Mouse (Mus musculus): ENCODE results near the gene B4galt3. TPM values are rescaled to one million over a fixed set of nuclear protein-coding genes. Genes with fewer than 3 reads are reported as not detected.
A peak's percentile ranks its signal among the peaks of the same experiment; 100 is the strongest.

Gene B4galt3
- polyA plus RNA-seq, 1 experiment = 78.5 TPM

- TF ChIP-seq CTCF (IDR thresholded peaks at IDR 0.05; ENCODE audit: extremely low read depth, insufficient read length, insufficient replicate concordance, low read depth, low read length) (no peak), POLR2A (IDR thresholded peaks at IDR 0.05; ENCODE audit: low read depth, low read length) (no peak)
- WGBS = 67% methylated on average over 12 of the region's 12 CpGs
- peaks cover 47% of the 10 kb centered on the region for H3K36me3 ChIP-seq (ENCODE audit: control insufficient read depth, insufficient read depth, low read length)
- H3K4me3 ChIP-seq (ENCODE audit: low read depth, low read length) = peak overlapping the region; percentile 44
- H3K27ac ChIP-seq (ENCODE audit: insufficient read depth, low read depth, low read length) = peak overlapping the region; percentile 46
- no peaks in the 10 kb centered on the region for H3K4me1 ChIP-seq (ENCODE audit: control insufficient read depth, insufficient read depth, insufficient read length, low read length)
- H3K27me3 ChIP-seq (ENCODE audit: control insufficient read depth, insufficient read depth, low read length) = no peaks in the 10 kb centered on the region
Measured at GRCm38 (mm10) chr1:171232800-171233730, 37.1 kb upstream of the B4galt3 start.

- 82% methylated on average over 14 of the region's 14 CpGs for WGBS
- no peaks in the 10 kb centered on the region for H3K4me1 ChIP-seq (ENCODE audit: control insufficient read depth, insufficient read depth, insufficient read length, low read length)
- H3K27me3 ChIP-seq (ENCODE audit: control insufficient read depth, insufficient read depth, low read length) = no peaks in the 10 kb centered on the region
- TF ChIP-seq CTCF (IDR thresholded peaks at IDR 0.05; ENCODE audit: extremely low read depth, insufficient read length, insufficient replicate concordance, low read depth, low read length) (no peak), POLR2A (IDR thresholded peaks at IDR 0.05; ENCODE audit: low read depth, low read length) (no peak)
- peaks cover 56% of the 10 kb centered on the region for H3K36me3 ChIP-seq (ENCODE audit: control insufficient read depth, insufficient read depth, low read length)
- peak within 1 kb of the TSS; percentile 51 for H3K27ac ChIP-seq (ENCODE audit: insufficient read depth, low read depth, low read length)
- H3K4me3 ChIP-seq (ENCODE audit: low read depth, low read length) = peak within 1 kb of the TSS; percentile 56
Measured at GRCm38 (mm10) chr1:171234126-171234525, 36.0 kb upstream of the B4galt3 start, which contains the start of gene Fcer1g. TSS of gene Fcer1g (minus strand) at chr1:171234365.

DNA sequence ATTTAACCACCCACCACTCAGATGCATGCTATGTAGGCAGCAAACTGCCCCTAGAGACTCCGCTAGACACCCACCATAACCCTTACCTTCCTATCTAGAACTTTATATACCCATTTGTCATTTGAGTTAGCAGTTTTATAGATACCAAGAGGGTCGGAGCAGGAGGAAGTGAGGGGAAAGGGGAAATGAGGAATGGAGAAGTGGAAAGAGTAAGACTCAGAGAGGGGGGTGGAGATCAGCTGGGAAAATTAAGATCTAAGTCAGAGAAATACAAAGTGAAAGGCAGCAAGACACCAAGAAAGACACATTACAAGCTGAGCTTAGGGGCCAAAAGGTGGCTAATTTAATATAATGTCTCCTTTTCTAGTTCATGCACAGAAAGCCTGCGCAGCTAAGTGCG, 35.6 kb upstream of the B4galt3 start:
- no peaks in the 10 kb centered on the region for H3K4me1 ChIP-seq (ENCODE audit: control insufficient read depth, insufficient read depth, insufficient read length, low read length)
- WGBS = 82% methylated on average over 4 of the region's 4 CpGs
- no peak overlapping the region for H3K4me3 ChIP-seq (ENCODE audit: low read depth, low read length)
- no peaks in the 10 kb centered on the region for H3K27me3 ChIP-seq (ENCODE audit: control insufficient read depth, insufficient read depth, low read length)
- TF ChIP-seq CTCF (IDR thresholded peaks at IDR 0.05; ENCODE audit: extremely low read depth, insufficient read length, insufficient replicate concordance, low read depth, low read length) (no peak), POLR2A (IDR thresholded peaks at IDR 0.05; ENCODE audit: low read depth, low read length) (no peak)
- peaks cover 60% of the 10 kb centered on the region for H3K36me3 ChIP-seq (ENCODE audit: control insufficient read depth, insufficient read depth, low read length)
- peak overlapping the region; percentile 51; the same call in 1 of the 2 replicates for H3K27ac ChIP-seq (ENCODE audit: insufficient read depth, low read depth, low read length)

DNA sequence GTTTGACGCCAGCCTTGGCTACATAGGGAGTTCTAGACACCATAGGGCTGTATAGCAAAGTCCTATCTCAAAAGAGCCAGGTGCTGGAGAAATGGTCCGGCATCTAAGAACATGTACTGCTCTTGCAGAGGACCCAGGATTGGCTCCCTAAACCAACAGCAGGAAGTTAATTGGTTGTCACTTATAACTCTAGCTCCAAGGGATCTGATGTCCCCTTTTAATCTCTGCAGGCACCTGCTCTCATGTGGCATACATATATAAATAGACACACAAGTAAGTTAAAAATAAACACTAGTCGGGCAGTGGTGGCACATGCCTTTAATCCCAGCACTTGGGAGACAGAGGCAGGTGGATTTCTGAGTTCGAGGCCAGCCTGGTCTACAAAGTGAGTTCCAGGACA, 34.3 kb upstream of the B4galt3 start:
- H3K4me1 ChIP-seq (ENCODE audit: control insufficient read depth, insufficient read depth, insufficient read length, low read length) = no peaks in the 10 kb centered on the region
- H3K36me3 ChIP-seq (ENCODE audit: control insufficient read depth, insufficient read depth, low read length) = peaks cover 69% of the 10 kb centered on the region
- no peak overlapping the region for H3K4me3 ChIP-seq (ENCODE audit: low read depth, low read length)
- no peak overlapping the region for H3K27ac ChIP-seq (ENCODE audit: insufficient read depth, low read depth, low read length)
- WGBS = 77% methylated on average over 4 of the region's 4 CpGs
- TF ChIP-seq CTCF (IDR thresholded peaks at IDR 0.05; ENCODE audit: extremely low read depth, insufficient read length, insufficient replicate concordance, low read depth, low read length) = no peak
- no peak for TF ChIP-seq POLR2A (IDR thresholded peaks at IDR 0.05; ENCODE audit: low read depth, low read length)
- H3K27me3 ChIP-seq (ENCODE audit: control insufficient read depth, insufficient read depth, low read length) = no peaks in the 10 kb centered on the region

DNA sequence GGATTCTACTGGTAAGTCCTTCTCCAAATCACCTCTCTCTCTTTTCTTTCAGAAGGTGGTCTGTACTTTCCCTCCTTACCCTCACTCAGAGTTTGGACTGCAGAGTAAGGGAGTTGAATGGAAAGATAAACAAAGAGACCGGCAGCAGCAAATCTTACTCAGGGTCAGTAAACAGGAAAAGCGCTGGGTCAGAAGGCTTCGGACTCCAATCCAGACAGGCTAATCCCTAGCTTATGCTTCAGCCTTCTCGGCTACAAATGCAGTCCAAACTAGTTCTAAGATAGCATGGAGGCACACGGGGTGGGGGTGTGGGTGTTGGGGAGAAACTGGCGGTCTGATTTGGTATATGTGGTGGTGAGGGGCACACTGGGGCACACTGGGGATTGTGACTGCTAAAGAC, 32.7 kb upstream of the B4galt3 start:
- WGBS = 71% methylated on average over 6 of the region's 6 CpGs
- TF ChIP-seq POLR2A (IDR thresholded peaks at IDR 0.05; ENCODE audit: low read depth, low read length) = no peak
- Histone ChIP-seq H3K4me3 (ENCODE audit: low read depth, low read length) (no peak overlapping the region), H3K4me1 (ENCODE audit: control insufficient read depth, insufficient read depth, insufficient read length, low read length) (no peaks in the 10 kb centered on the region; the same call in 1 of the 2 replicates), H3K27me3 (ENCODE audit: control insufficient read depth, insufficient read depth, low read length) (no peaks in the 10 kb centered on the region), H3K27ac (ENCODE audit: insufficient read depth, low read depth, low read length) (no peak overlapping the region), H3K36me3 (ENCODE audit: control insufficient read depth, insufficient read depth, low read length) (peaks cover 79% of the 10 kb centered on the region)

- Histone ChIP-seq H3K27me3 (ENCODE audit: control insufficient read depth, insufficient read depth, low read length) (no peaks in the 10 kb centered on the region), H3K27ac (ENCODE audit: insufficient read depth, low read depth, low read length) (no peak overlapping the region), H3K4me3 (ENCODE audit: low read depth, low read length) (no peak overlapping the region), H3K36me3 (ENCODE audit: control insufficient read depth, insufficient read depth, low read length) (peaks cover 80% of the 10 kb centered on the region), H3K4me1 (ENCODE audit: control insufficient read depth, insufficient read depth, insufficient read length, low read length) (no peaks in the 10 kb centered on the region; the same call in 1 of the 2 replicates)
- WGBS = 64% methylated on average over 14 of the region's 14 CpGs
- TF ChIP-seq CTCF (IDR thresholded peaks at IDR 0.05; ENCODE audit: extremely low read depth, insufficient read length, insufficient replicate concordance, low read depth, low read length) = peak; percentile 86
- no peak for TF ChIP-seq POLR2A (IDR thresholded peaks at IDR 0.05; ENCODE audit: low read depth, low read length)
Measured at GRCm38 (mm10) chr1:171238463-171238862, 31.7 kb upstream of the B4galt3 start.

- H3K27ac ChIP-seq (ENCODE audit: insufficient read depth, low read depth, low read length) = peak overlapping the region; percentile 35; the same call in 1 of the 2 replicates
- H3K4me1 ChIP-seq (ENCODE audit: control insufficient read depth, insufficient read depth, insufficient read length, low read length) = no peaks in the 10 kb centered on the region; the same call in 1 of the 2 replicates
- H3K4me3 ChIP-seq (ENCODE audit: low read depth, low read length) = no peak overlapping the region
- TF ChIP-seq CTCF (IDR thresholded peaks at IDR 0.05; ENCODE audit: extremely low read depth, insufficient read length, insufficient replicate concordance, low read depth, low read length) (no peak), POLR2A (IDR thresholded peaks at IDR 0.05; ENCODE audit: low read depth, low read length) (no peak)
- no peaks in the 10 kb centered on the region for H3K27me3 ChIP-seq (ENCODE audit: control insufficient read depth, insufficient read depth, low read length)
- H3K36me3 ChIP-seq (ENCODE audit: control insufficient read depth, insufficient read depth, low read length) = peaks cover 75% of the 10 kb centered on the region
- 75% methylated on average over 15 of the region's 15 CpGs for WGBS
Measured at GRCm38 (mm10) chr1:171239992-171240744, 30.0 kb upstream of the B4galt3 start.
